25 mouse cellular contexts compared by ENCODE assay signal in genomic region chr2:144174366-144175035, GRCm38 (mm10).
A peak's percentile ranks its signal among the peaks of the same experiment; 100 is the strongest.
DNase-seq lines count a peak whose midpoint lies in the region; ATAC-seq and TF ChIP-seq lines count a peak whose summit lies in the region.
"Had no signal": no experiment of that assay in that cellular context is flagged by ENCODE, and none has a peak within 500 bp of the region (broad histone marks: within the 10 kb centered on the region; RNA-seq: fewer than 3 reads in every experiment).

No protein-coding gene starts in this region.

- H3K27ac ChIP-seq in lung, postnatal 0 days (ENCODE audit: low read length) = no peak overlapping the region
- H3K27ac ChIP-seq in heart, adult 2 months = no peak overlapping the region
- H3K27ac ChIP-seq: embryonic facial prominence, embryonic 10.5 days; forebrain, embryonic 10.5 days; heart, embryonic 10.5 days; hindbrain, embryonic 15.5 days; liver, embryonic 14.5 days; macrophage; neural tube, embryonic 12.5 days had no signal

- H3K4me2 ChIP-seq in lung, postnatal 0 days (replicated peaks; ENCODE audit: low read depth, low read length) = no peak overlapping the region
- H3K4me2 ChIP-seq: hindbrain, embryonic 15.5 days; neural tube, embryonic 12.5 days had no signal

- TF ChIP-seq CTCF in lung, postnatal 0 days (IDR thresholded peaks at IDR 0.05) = no peak
- TF ChIP-seq CTCF in lung, adult 2 months (IDR thresholded peaks at IDR 0.05; ENCODE audit: insufficient read depth, low read length) = no peak
- TF ChIP-seq CTCF in heart, adult 2 months (IDR thresholded peaks at IDR 0.05) = no peak

- no peak for TF ChIP-seq POLR2A in lung, adult 2 months (IDR thresholded peaks at IDR 0.05; ENCODE audit: borderline replicate concordance, extremely low read depth, low read depth, low read length)
- no peak for TF ChIP-seq POLR2A in heart, adult 2 months (IDR thresholded peaks at IDR 0.05; ENCODE audit: insufficient read depth, low read depth, low read length)

- no peaks in the 10 kb centered on the region for H3K36me3 ChIP-seq in lung, postnatal 0 days (ENCODE audit: insufficient read depth, low read length)
- peaks cover under 1% of the 10 kb centered on the region for H3K36me3 ChIP-seq in megakaryocyte, embryonic 14.5 days (replicated peaks; ENCODE audit: low read length)
- no peaks in the 10 kb centered on the region for H3K36me3 ChIP-seq in heart, adult 2 months (ENCODE audit: control insufficient read depth, insufficient read depth, low read length)
- H3K36me3 ChIP-seq: embryonic facial prominence, embryonic 10.5 days; forebrain, embryonic 10.5 days; heart, embryonic 10.5 days; hindbrain, embryonic 15.5 days; neural tube, embryonic 12.5 days had no signal

- H3K4me3 ChIP-seq in lung, postnatal 0 days (ENCODE audit: low read depth, low read length) = no peak overlapping the region
- H3K4me3 ChIP-seq in lung, adult 2 months (replicated peaks; ENCODE audit: extremely low read depth, low read depth, low read length) = no peak overlapping the region
- H3K4me3 ChIP-seq in megakaryocyte, embryonic 14.5 days (replicated peaks) = peak overlapping the region; percentile 62
- no peak overlapping the region for H3K4me3 ChIP-seq in heart, adult 2 months
- H3K4me3 ChIP-seq: embryonic facial prominence, embryonic 10.5 days; forebrain, embryonic 10.5 days; heart, embryonic 10.5 days; hindbrain, embryonic 15.5 days; neural tube, embryonic 12.5 days had no signal

- no peaks in the 10 kb centered on the region for H3K79me2 ChIP-seq in heart, adult 2 months (replicated peaks; ENCODE audit: control insufficient read depth, insufficient read depth, low read length)

- no peak overlapping the region for H3K9ac ChIP-seq in lung, postnatal 0 days (replicated peaks; ENCODE audit: low read depth)
- no peak overlapping the region for H3K9ac ChIP-seq in heart, adult 2 months (ENCODE audit: low read depth, low read length)
- H3K9ac ChIP-seq: hindbrain, embryonic 15.5 days; liver, embryonic 14.5 days; neural tube, embryonic 12.5 days had no signal

- WGBS in lung, postnatal 0 days = 74% methylated on average over 5 of the region's 5 CpGs
- 75% methylated on average over 5 of the region's 5 CpGs for WGBS in lung, adult 2 months
- WGBS in heart, adult 2 months = 78% methylated on average over 5 of the region's 5 CpGs

- intact Hi-C loops in heart, adult 2 months (cut with DNase I) = no loop called here

- 0 out of 2 replicates have a peak, but pooled peaks cover 1% of the 10 kb centered on the region for H3K4me1 ChIP-seq in lung, postnatal 0 days (ENCODE audit: insufficient read depth, low read depth, low read length)
- peaks cover 3% of the 10 kb centered on the region for H3K4me1 ChIP-seq in lung, adult 2 months (ENCODE audit: control insufficient read depth, insufficient read depth, low read length)
- H3K4me1 ChIP-seq in megakaryocyte, embryonic 14.5 days = peaks cover 85% of the 10 kb centered on the region
- H3K4me1 ChIP-seq in heart, adult 2 months (ENCODE audit: control insufficient read depth, insufficient read depth, low read length) = peaks cover 3% of the 10 kb centered on the region

- H3K27me3 ChIP-seq in lung, postnatal 0 days (replicated peaks; ENCODE audit: insufficient read depth, low read length) = no peaks in the 10 kb centered on the region
- H3K27me3 ChIP-seq in megakaryocyte, embryonic 14.5 days (replicated peaks) = no peaks in the 10 kb centered on the region
- no peaks in the 10 kb centered on the region for H3K27me3 ChIP-seq in heart, adult 2 months (ENCODE audit: control insufficient read depth, insufficient read depth, low read length)
- H3K27me3 ChIP-seq: hindbrain, embryonic 15.5 days; neural tube, embryonic 12.5 days had no signal

- TF ChIP-seq EP300 in lung, postnatal 0 days (IDR thresholded peaks at IDR 0.05) = no peak
- no peak for TF ChIP-seq EP300 in heart, adult 2 months (IDR thresholded peaks at IDR 0.05; ENCODE audit: insufficient read depth, low read depth, low read length)

- H3K9me3 ChIP-seq in lung, postnatal 0 days (ENCODE audit: low read length) = no peaks in the 10 kb centered on the region
- H3K9me3 ChIP-seq in megakaryocyte, embryonic 14.5 days = no peaks in the 10 kb centered on the region
- H3K9me3 ChIP-seq: embryonic facial prominence, embryonic 10.5 days; forebrain, embryonic 10.5 days; heart, embryonic 10.5 days; hindbrain, embryonic 15.5 days; neural tube, embryonic 12.5 days had no signal

- ATAC-seq in lung, postnatal 0 days = no peak
- ATAC-seq: forebrain, embryonic 16.5 days; intestine, embryonic 16.5 days had no signal

- peak; percentile 60 for DNase-seq in lung, postnatal 0 days (ENCODE audit: low spot score)
- no peak for DNase-seq in lung, adult 2 months
- peak; percentile 35 for DNase-seq in Muller cell, postnatal 12 days (ENCODE audit: inconsistent ontology term)
- DNase-seq in urinary bladder, postnatal 4 days (ENCODE audit: low spot score in 2 of 2) = no peak
- DNase-seq in heart, adult 2 months = no peak
- no peak for DNase-seq in layer of hippocampus, postnatal 25 days (ENCODE audit: extremely low spot score in 1 of 2, low spot score in 1 of 2)
- DNase-seq: adrenal gland, adult 2 months; cerebellum, adult 11 months; cerebellum, adult 9-11 months; kidney, adult 9 months; kidney, postnatal 25 days; midbrain, embryonic 14.5 days; retina, postnatal 1 day; right cerebral cortex, postnatal 25 days; thymus, postnatal 14 days had no signal

Comparison
In these comparisons a context has a peak if more than half of its experiments do, and no peak if none do; other contexts are left out.
1. DNase-seq: peak in lung, postnatal 0 days (single experiment) and Muller cell, postnatal 12 days (single experiment); none in lung, adult 2 months (single experiment), urinary bladder, postnatal 4 days (0 of 2), heart, adult 2 months (0 of 2) and layer of hippocampus, postnatal 25 days (0 of 2).